Mouse (Mus musculus) ovary, adult 18-20 months (tissue): Measurements from ENCODE around the gene Ndufs2.

ENCODE experiments used
- DNase-seq: peaks from one replicate; pipeline ENCODE4 v3.0.0; 2022; ENCODE audit warnings: low spot score, mixed read lengths

The Ndufs2 gene

GRCm38 (mm10) chr1:171279012-171279705 is 28.0 kb upstream of the Ndufs2 start:
- no peak for DNase-seq

- no peak for DNase-seq
These were observed 27.2 kb upstream of the Ndufs2 start for GRCm38 (mm10) chr1:171278436-171278835.

GRCm38 (mm10) chr1:171277736-171278135 is 26.5 kb upstream of the Ndufs2 start:
- DNase-seq, result no peak

- no peak for DNase-seq
These were observed 25.0 kb upstream of the Ndufs2 start for GRCm38 (mm10) chr1:171276110-171276748.

- no peak for DNase-seq
These were observed 24.1 kb upstream of the Ndufs2 start for GRCm38 (mm10) chr1:171275144-171275734.

- DNase-seq, result no peak
These were observed 23.0 kb upstream of the Ndufs2 start for GRCm38 (mm10) chr1:171274171-171274570.

- no peak for DNase-seq
These were observed 20.9 kb upstream of the Ndufs2 start for GRCm38 (mm10) chr1:171272086-171272485.

- no peak for DNase-seq
These were observed 20.4 kb upstream of the Ndufs2 start for GRCm38 (mm10) chr1:171271622-171272021.

- no peak for DNase-seq
These were observed 20.0 kb upstream of the Ndufs2 start for GRCm38 (mm10) chr1:171271196-171271595.

GRCm38 (mm10) chr1:171270573-171270900 is 19.3 kb upstream of the Ndufs2 start:
- no peak for DNase-seq

- DNase-seq, result peak; percentile 90
These were observed 18.8 kb upstream of the Ndufs2 start, which contains the start of gene B4galt3 for GRCm38 (mm10) chr1:171269848-171270572. Gene B4galt3, plus strand, starts transcription at chr1:171270328.

GRCm38 (mm10) chr1:171268341-171268740 is 17.2 kb upstream of the Ndufs2 start:
- DNase-seq, result no peak

- DNase-seq, result no peak
These were observed 15.0 kb upstream of the Ndufs2 start for GRCm38 (mm10) chr1:171265971-171266744.

- DNase-seq, result no peak
These were observed 12.7 kb upstream of the Ndufs2 start for GRCm38 (mm10) chr1:171263666-171264461.

GRCm38 (mm10) chr1:171263185-171263611 is 12.0 kb upstream of the Ndufs2 start:
- no peak for DNase-seq

GRCm38 (mm10) chr1:171262594-171263130 is 11.5 kb upstream of the Ndufs2 start:
- peak; percentile 75 for DNase-seq

- DNase-seq, result no peak
These were observed 9.1 kb upstream of the Ndufs2 start for GRCm38 (mm10) chr1:171260316-171260715.

GRCm38 (mm10) chr1:171258921-171259320 is 7.7 kb upstream of the Ndufs2 start:
- no peak for DNase-seq

- DNase-seq, result no peak
These were observed 6.6 kb upstream of the Ndufs2 start for GRCm38 (mm10) chr1:171257781-171258180.

- DNase-seq, result no peak
These were observed 5.9 kb upstream of the Ndufs2 start for GRCm38 (mm10) chr1:171256937-171257548.
